Mouse (Mus musculus): ENCODE data around the gene Syn3. TPM values are rescaled to one million over a fixed set of nuclear protein-coding genes. Genes with fewer than 3 reads are reported as not detected.
A peak's percentile ranks its signal among the peaks of the same experiment; 100 is the strongest.

The Syn3 gene
- polyA plus RNA-seq, 1 experiment, result 0.18 TPM

DNA sequence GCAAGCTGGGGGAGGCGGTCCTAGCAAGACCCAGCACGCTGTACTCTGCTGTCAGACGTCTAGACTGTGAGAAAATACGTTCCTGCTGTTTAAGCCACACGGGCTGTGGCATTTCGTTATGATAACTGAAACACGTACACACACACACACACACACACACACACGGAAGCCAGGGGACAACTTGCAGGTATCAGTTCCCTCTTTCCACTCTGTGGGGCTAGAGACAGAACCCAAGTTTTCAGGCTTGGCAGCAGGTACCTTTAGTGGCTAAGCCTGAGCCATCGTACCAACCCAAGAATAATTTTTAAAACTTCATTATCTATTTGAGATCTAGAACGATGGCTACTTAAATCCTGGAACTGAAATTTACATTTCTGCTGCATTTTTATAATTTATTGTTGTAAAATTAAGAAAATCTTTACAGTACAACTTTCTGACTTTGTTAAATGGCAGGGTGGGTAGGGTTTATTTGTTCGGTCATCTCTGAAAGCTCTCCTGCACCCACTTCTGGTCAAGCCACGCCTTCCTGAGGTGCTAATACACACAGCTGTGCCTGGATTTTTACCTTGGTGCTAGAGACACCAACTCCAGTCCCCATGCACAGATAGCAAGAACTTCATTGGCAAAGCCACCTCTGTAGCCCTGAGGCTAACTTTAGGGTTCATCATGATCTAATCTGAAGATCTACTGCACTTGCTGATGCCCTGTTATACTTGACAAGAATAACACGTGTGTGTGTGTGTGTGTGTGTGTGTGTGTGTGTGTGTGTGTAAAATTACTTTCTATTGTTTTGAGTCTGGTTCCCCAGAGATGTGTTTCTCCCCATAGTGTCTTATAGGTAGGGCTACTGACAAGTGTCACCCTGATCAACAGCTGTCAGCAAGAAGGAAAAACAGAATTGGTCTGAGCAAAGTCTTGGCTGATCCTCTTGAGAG is 29.8 kb downstream of the Syn3 start:
- no peak for DNase-seq (ENCODE audit: low read depth in 1 of 2, low spot score in 2 of 2)
- no peak overlapping the region for H3K27ac ChIP-seq (ENCODE audit: insufficient read depth, low read length)
- no peaks in the 10 kb centered on the region for H3K4me1 ChIP-seq (ENCODE audit: control insufficient read depth, insufficient read depth, insufficient read length)
- H3K27me3 ChIP-seq (ENCODE audit: control insufficient read depth, insufficient read depth, low read length), result no peaks in the 10 kb centered on the region
- no peak overlapping the region for H3K4me3 ChIP-seq (ENCODE audit: extremely low read depth, insufficient read depth, insufficient read length)
- TF ChIP-seq POLR2A (IDR thresholded peaks at IDR 0.05; ENCODE audit: low read depth, low read length) (no peak), CTCF (IDR thresholded peaks at IDR 0.05; ENCODE audit: extremely low read depth, insufficient read depth, insufficient read length, insufficient replicate concordance) (no peak)
- 72% methylated on average over 13 of the region's 13 CpGs for WGBS
- H3K36me3 ChIP-seq (ENCODE audit: control insufficient read depth, insufficient read depth, low read length), result no peaks in the 10 kb centered on the region

- H3K4me3 ChIP-seq (ENCODE audit: extremely low read depth, insufficient read depth, insufficient read length), result no peak overlapping the region
- no peak overlapping the region for H3K27ac ChIP-seq (ENCODE audit: insufficient read depth, low read length)
- WGBS, result 36% methylated on average over 5 of the region's 5 CpGs
- DNase-seq (ENCODE audit: low read depth in 1 of 2, low spot score in 2 of 2), result peak in 1 of 2 experiments; percentile 45
- no peak for TF ChIP-seq POLR2A (IDR thresholded peaks at IDR 0.05; ENCODE audit: low read depth, low read length)
- TF ChIP-seq CTCF (IDR thresholded peaks at IDR 0.05; ENCODE audit: extremely low read depth, insufficient read depth, insufficient read length, insufficient replicate concordance), result peak; percentile 74; the same call in 1 of the 2 replicates
- no peaks in the 10 kb centered on the region for H3K27me3 ChIP-seq (ENCODE audit: control insufficient read depth, insufficient read depth, low read length)
- no peaks in the 10 kb centered on the region for H3K4me1 ChIP-seq (ENCODE audit: control insufficient read depth, insufficient read depth, insufficient read length)
- no peaks in the 10 kb centered on the region for H3K36me3 ChIP-seq (ENCODE audit: control insufficient read depth, insufficient read depth, low read length)
Observed at GRCm38 (mm10) chr10:86463538-86464199, 35.0 kb downstream of the Syn3 start.

GRCm38 (mm10) chr10:86459643-86460042 is 39.1 kb downstream of the Syn3 start:
- no peaks in the 10 kb centered on the region for H3K4me1 ChIP-seq (ENCODE audit: control insufficient read depth, insufficient read depth, insufficient read length)
- 75% methylated on average over 1 of the region's 1 CpGs for WGBS
- H3K27ac ChIP-seq (ENCODE audit: insufficient read depth, low read length), result no peak overlapping the region
- TF ChIP-seq CTCF (IDR thresholded peaks at IDR 0.05; ENCODE audit: extremely low read depth, insufficient read depth, insufficient read length, insufficient replicate concordance), result no peak
- TF ChIP-seq POLR2A (IDR thresholded peaks at IDR 0.05; ENCODE audit: low read depth, low read length), result no peak
- no peaks in the 10 kb centered on the region for H3K27me3 ChIP-seq (ENCODE audit: control insufficient read depth, insufficient read depth, low read length)
- H3K36me3 ChIP-seq (ENCODE audit: control insufficient read depth, insufficient read depth, low read length), result no peaks in the 10 kb centered on the region
- no peak overlapping the region for H3K4me3 ChIP-seq (ENCODE audit: extremely low read depth, insufficient read depth, insufficient read length)
- DNase-seq (ENCODE audit: low read depth in 1 of 2, low spot score in 2 of 2), result no peak

GRCm38 (mm10) chr10:86457665-86458209 is 41.0 kb downstream of the Syn3 start:
- Histone ChIP-seq H3K27ac (ENCODE audit: insufficient read depth, low read length) (no peak overlapping the region), H3K27me3 (ENCODE audit: control insufficient read depth, insufficient read depth, low read length) (no peaks in the 10 kb centered on the region), H3K36me3 (ENCODE audit: control insufficient read depth, insufficient read depth, low read length) (no peaks in the 10 kb centered on the region), H3K4me3 (ENCODE audit: extremely low read depth, insufficient read depth, insufficient read length) (no peak overlapping the region), H3K4me1 (ENCODE audit: control insufficient read depth, insufficient read depth, insufficient read length) (no peaks in the 10 kb centered on the region)
- DNase-seq (ENCODE audit: low read depth in 1 of 2, low spot score in 2 of 2), result no peak
- TF ChIP-seq CTCF (IDR thresholded peaks at IDR 0.05; ENCODE audit: extremely low read depth, insufficient read depth, insufficient read length, insufficient replicate concordance) (no peak), POLR2A (IDR thresholded peaks at IDR 0.05; ENCODE audit: low read depth, low read length) (no peak)

DNA sequence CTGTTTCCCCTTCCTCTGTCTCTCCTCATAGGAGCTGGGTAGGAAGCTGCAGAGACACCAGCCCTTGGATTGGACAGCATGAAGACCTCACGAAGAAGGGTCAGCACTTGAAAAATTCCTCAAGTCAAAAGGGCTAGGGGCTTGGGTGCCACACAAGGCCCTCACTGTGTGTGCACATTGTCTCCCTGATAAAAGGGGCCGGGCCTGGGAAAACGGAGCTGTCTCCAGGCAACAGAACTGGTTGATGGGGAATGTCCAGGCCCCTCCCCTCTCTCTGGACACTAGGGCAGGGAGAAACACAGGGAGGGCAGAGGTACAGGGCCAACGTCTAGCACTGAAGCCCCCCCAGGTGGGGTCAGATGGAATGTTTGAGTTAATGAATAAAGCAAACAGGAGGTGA is 41.5 kb downstream of the Syn3 start:
- no peak overlapping the region for H3K4me3 ChIP-seq (ENCODE audit: extremely low read depth, insufficient read depth, insufficient read length)
- TF ChIP-seq POLR2A (IDR thresholded peaks at IDR 0.05; ENCODE audit: low read depth, low read length) (no peak), CTCF (IDR thresholded peaks at IDR 0.05; ENCODE audit: extremely low read depth, insufficient read depth, insufficient read length, insufficient replicate concordance) (no peak)
- no peaks in the 10 kb centered on the region for H3K36me3 ChIP-seq (ENCODE audit: control insufficient read depth, insufficient read depth, low read length)
- H3K4me1 ChIP-seq (ENCODE audit: control insufficient read depth, insufficient read depth, insufficient read length), result no peaks in the 10 kb centered on the region
- no peak overlapping the region for H3K27ac ChIP-seq (ENCODE audit: insufficient read depth, low read length)
- WGBS, result 80% methylated on average over 4 of the region's 4 CpGs
- no peak for DNase-seq (ENCODE audit: low read depth in 1 of 2, low spot score in 2 of 2)
- H3K27me3 ChIP-seq (ENCODE audit: control insufficient read depth, insufficient read depth, low read length), result no peaks in the 10 kb centered on the region

GRCm38 (mm10) chr10:86455296-86456055 is 43.2 kb downstream of the Syn3 start:
- DNase-seq (ENCODE audit: low read depth in 1 of 2, low spot score in 2 of 2), result no peak

More at GRCm38 (mm10) chr10:86455296-86456055, 43.2 kb downstream of the Syn3 start:
- TF ChIP-seq POLR2A (IDR thresholded peaks at IDR 0.05; ENCODE audit: low read depth, low read length) (no peak), CTCF (IDR thresholded peaks at IDR 0.05; ENCODE audit: extremely low read depth, insufficient read depth, insufficient read length, insufficient replicate concordance) (no peak)
- Histone ChIP-seq H3K4me3 (ENCODE audit: extremely low read depth, insufficient read depth, insufficient read length) (no peak overlapping the region), H3K4me1 (ENCODE audit: control insufficient read depth, insufficient read depth, insufficient read length) (no peaks in the 10 kb centered on the region), H3K27me3 (ENCODE audit: control insufficient read depth, insufficient read depth, low read length) (no peaks in the 10 kb centered on the region), H3K27ac (ENCODE audit: insufficient read depth, low read length) (no peak overlapping the region), H3K36me3 (ENCODE audit: control insufficient read depth, insufficient read depth, low read length) (no peaks in the 10 kb centered on the region)
- WGBS, result 81% methylated on average over 5 of the region's 5 CpGs
